Mouse (Mus musculus) mouse embryonic stem cell (cell line): ENCODE measurements around the gene Tor3a.
"Not testable (repeated sequence)": the region's sequence is repeated elsewhere in the genome, so short reads cannot be mapped to it uniquely, and the experiment has no call there.

ENCODE experiments used
- in situ Hi-C, 2 experiments: fragments of 300-500 bp; cut with MboI; formaldehyde crosslinking; loops; 1 replicate in 1 of 2; 3 replicates in 1 of 2; pipeline ENCODE4 v1.14.3; 2019 to 2020; ENCODE audit warnings: low sequenced_read_pairs in 2 of 2, low pct_unique_long_range_greater_than_20kb in 1 of 2, mixed read lengths in 1 of 2; ENCODE audit not compliant: unreplicated experiment in 1 of 2

Gene Tor3a

GRCm38 (mm10) chr1:156673476-156674194 is 521 bp downstream of the Tor3a start:
- in situ Hi-C loops = no loop called here

DNA sequence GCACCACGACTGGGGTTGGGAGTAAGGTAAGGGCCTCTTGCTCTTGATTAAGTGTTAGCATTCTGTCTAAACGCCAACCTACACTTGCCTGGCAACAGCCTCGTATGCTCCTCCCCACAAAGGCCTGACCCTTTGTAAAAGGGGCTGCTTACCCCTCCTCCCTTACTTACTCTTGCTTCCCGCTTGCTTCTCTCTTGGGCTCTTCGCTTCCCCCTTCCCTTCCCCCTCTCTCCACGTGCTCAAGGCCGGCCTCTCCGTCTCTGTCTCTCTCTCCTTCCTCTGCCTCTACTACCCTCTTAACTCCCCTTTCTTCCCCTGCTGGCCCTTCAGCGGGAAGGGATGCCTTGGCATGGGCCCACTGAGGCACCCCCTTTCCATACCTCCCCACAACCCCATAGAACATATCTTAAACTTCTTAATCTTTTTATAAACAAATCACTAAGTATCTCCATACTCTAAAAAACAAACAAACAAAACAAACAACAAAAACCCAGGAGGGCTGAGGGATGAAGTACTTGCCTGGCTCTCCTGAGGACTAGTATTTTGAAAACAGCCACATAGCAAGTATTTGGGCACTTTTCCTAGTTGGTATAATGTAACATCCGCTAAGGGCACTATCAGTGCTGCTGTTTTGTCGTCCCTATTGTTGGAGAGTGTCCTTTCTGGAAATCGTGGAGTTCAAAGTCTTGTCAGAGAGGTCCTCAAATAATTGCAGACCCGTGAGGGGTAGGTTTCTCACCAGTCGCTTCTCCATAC is 1.3 kb downstream of the Tor3a start:
- in situ Hi-C loops = no loop called here

DNA sequence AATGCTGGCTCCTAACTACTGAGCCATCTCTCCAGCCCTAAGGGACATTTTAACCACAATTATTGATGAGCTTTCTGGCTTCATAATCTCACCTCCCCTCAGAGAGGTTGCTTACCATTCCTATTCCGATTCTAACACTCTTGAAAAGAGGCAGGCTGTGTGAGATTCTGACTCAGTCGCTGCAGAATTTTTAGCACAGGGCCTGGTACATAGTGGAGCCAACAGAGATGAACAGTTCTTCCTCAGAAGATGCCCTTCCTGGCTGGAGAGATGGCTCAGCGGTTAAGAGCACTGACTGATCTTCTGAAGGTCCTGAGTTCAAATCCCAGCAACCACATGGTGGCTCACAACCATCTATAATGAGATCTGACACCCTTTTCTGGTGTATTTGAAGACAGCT is 2.2 kb downstream of the Tor3a start:
- in situ Hi-C loops = no loop called here

GRCm38 (mm10) chr1:156669208-156669983 is 4.8 kb downstream of the Tor3a start:
- in situ Hi-C loops = no loop called here

- in situ Hi-C loops = no loop called here
Measured at GRCm38 (mm10) chr1:156668602-156669001, 5.6 kb downstream of the Tor3a start.

DNA sequence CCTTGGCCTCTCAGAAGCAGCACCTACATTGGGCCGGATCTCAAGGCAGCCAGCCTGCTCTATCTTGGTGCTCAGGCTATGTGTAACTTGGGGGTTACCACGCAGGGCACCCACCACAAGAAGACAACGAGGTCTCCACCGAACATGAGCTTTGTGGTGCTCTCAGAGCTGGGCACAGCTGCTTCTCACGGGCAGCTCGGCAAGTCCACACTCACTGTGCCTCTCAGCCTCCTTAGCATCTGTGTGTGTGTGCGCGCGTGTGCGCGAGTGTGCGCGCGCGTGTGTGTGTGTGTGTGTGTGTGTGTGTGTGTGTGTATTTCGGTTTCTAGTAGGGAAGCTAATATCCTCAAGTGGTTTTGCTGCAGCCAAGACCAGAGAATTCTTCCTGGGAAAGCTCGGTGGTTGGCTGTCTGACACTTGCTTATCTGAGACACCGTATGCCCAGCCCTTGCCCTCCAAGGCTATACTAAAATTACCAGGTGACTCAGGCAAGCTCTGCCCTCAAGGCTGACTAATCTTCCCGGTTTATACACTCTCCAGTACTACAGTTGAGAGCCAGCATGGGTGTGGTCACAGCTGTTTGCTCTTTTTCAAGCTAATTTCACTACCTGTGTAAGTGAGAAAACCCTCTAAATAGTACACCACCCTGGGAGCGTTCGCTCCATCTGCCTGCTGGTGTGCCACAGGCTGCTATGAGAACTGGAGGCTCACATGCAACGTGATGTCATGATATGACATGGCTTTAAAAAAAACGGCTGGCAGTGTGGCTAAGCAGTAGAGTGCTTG is 6.8 kb downstream of the Tor3a start:
- in situ Hi-C loops = no loop called here

DNA sequence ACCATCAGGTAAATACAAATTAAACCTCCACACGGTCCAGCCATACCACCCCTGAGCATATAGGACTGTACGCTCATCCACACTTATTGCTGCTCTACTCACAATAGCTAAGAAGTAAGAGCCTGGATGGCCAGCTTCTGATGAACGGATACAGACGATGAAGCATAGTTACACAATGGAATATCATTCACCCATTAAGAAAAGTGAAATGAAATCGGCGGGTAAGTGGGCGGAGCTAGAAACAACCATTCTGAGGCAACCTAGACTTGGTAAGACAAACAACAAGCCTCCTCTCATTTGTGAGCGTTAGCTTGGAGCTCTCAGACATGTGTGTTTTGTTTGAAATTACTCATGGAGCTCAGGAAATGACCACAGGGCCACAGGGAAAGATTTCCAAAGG is 8.4 kb downstream of the Tor3a start:
- in situ Hi-C loops = no loop called here

DNA sequence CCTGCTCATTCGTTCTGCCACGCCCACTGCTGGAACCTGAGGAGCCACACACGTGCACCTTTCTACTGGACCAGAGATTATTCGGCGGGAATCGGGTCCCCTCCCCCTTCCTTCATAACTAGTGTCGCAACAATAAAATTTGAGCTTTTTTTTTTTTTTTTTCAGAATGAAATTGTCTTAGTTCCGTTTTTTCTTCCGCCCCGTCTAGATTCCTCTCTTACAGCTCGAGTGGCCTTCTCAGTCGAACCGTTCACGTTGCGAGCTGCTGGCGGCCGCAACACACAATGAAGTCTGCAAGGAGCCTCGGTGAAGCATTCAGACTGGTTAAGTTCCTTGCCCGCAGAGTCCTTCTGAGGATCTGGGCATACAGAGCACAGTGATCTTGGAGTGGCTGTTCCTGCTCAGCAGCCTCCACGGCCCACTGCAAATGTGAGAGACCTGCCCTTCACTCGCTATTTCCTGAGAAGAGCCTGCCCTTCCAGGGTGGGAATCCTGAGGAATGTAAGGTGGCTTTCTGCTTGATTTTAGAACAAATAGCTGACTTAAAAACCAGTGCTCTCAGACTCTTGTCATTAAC is 13.4 kb downstream of the Tor3a start:
- in situ Hi-C loops = not testable (repeated sequence)

DNA sequence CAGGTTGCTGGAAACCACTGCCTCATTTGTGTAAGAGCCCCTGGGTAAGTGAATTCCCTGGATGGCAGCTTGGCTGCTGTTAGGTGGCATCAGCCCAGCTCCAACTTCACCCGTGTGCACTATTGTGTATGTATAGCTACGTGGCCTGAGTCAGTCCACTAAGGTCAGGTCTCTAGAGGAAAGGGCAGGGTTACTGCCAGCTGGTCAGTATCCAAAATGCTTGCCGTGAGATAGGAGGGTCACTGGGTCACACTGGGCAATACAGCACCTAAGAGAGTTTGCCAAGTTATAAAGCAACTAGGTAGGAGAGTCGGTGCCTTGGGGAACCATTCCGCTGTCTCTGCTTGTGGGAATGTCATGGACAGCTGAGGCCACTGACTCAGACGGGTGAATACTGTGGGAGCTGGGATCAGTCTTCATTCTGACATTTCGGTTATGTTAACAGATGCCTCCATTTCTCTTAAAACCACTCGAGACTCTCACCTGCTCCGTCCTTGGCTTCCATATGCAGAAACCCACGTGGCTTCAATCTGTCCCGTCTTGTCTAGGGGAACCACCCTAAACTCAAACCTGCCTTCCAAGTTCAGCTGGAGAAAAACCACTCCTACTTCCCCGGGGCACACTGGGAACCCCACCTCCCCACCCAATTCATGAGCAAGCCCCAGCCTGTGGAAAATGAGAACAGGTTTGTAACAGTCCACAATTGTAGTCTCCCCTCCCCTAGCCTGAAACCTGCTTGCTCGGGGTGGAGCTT is 14.1 kb downstream of the Tor3a start:
- in situ Hi-C loops = no loop called here

GRCm38 (mm10) chr1:156658676-156659075 is 15.5 kb downstream of the Tor3a start:
- in situ Hi-C loops = no loop called here

DNA sequence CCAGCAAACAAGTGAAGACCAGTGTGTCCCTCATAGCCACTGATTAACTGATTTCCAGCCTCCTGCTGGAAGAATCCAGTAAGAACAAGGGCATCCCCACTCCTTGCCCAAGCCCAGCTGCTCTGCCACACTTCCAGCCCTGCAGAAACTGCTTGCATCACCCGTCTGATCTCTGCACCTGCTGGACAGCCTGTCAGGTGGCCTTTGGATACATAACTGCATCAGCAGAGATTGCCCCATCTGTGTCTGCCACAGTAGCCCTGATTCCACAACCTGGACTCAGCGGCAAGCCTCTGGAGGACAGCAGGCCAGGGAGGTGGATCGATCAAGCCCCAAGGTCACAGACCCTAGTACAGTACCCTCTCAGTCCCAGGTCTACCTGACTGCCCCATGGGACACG is 16.6 kb downstream of the Tor3a start:
- in situ Hi-C loops = no loop called here

- in situ Hi-C loops = no loop called here
Measured at GRCm38 (mm10) chr1:156654735-156655530, 19.2 kb downstream of the Tor3a start.

GRCm38 (mm10) chr1:156652189-156652822 is 21.9 kb downstream of the Tor3a start:
- in situ Hi-C loops = no loop called here

- in situ Hi-C loops = no loop called here
Measured at GRCm38 (mm10) chr1:156650631-156651030, 23.5 kb downstream of the Tor3a start.

- in situ Hi-C loops = no loop called here
Measured at GRCm38 (mm10) chr1:156648705-156649104, 25.5 kb downstream of the Tor3a start.

GRCm38 (mm10) chr1:156645971-156646370 is 28.2 kb downstream of the Tor3a start:
- in situ Hi-C loops = no loop called here
